Mouse (Mus musculus) kidney, embryonic 16.5 days (tissue): Measurements from ENCODE around the gene Eefsec. TPM values are rescaled to one million over a fixed set of nuclear protein-coding genes. Genes with fewer than 3 reads are reported as not detected.
A peak's percentile ranks its signal among the peaks of the same experiment; 100 is the strongest.

Experiments used
- ATAC-seq: fragments of 200-750 bp; cut with Nextera tagmentation; 2 replicates; pipeline ENCODE4 v1.8.0; 2017; ENCODE audit warnings: moderate TSS enrichment; ENCODE audit not compliant: low FRiP score, low TSS enrichment
- H3K27ac ChIP-seq: fragments of 300-500 bp; sonication (generic); 2 replicates; pipeline ENCODE4 v1.5.1; 2014; ENCODE audit warnings: low read length
- H3K27me3 ChIP-seq: fragments of 300-500 bp; sonication (generic); 2 replicates; pipeline ENCODE4 v1.6.1; 2014; ENCODE audit warnings: low read length, control low read depth, mixed read lengths; ENCODE audit not compliant: insufficient read depth
- H3K36me3 ChIP-seq: fragments of 300-500 bp; sonication (generic); 2 replicates; pipeline ENCODE4 v1.6.1; 2014; ENCODE audit warnings: low read length, control low read depth, mixed read lengths; ENCODE audit not compliant: insufficient read depth
- H3K4me1 ChIP-seq: fragments of 300-500 bp; sonication (generic); 2 replicates; pipeline ENCODE4 v1.6.1; 2014; ENCODE audit warnings: low read length, control low read depth, mixed read lengths; ENCODE audit not compliant: insufficient read depth
- H3K4me2 ChIP-seq: fragments of 300-500 bp; sonication (generic); replicated peaks from 2 replicates; pipeline ENCODE4 v1.6.1; 2014; ENCODE audit warnings: low read depth, low read length
- H3K4me3 ChIP-seq: fragments of 300-500 bp; sonication (generic); 2 replicates; pipeline ENCODE4 v1.5.1; 2014; ENCODE audit warnings: mild to moderate bottlenecking, low read length
- H3K9ac ChIP-seq: fragments of 300-500 bp; sonication (generic); replicated peaks from 2 replicates; pipeline ENCODE4 v1.6.1; 2014; ENCODE audit warnings: low read length
- H3K9me3 ChIP-seq: fragments of 300-500 bp; sonication (generic); 2 replicates; pipeline ENCODE4 v1.6.1; 2016; ENCODE audit warnings: low read length, control low read depth
- WGBS: fragments of 180-500 bp; shearing (Covaris S2); extraction: QIAGEN DNeasy Blood & Tissue Kit; methylation state at CpG from one replicate; pipeline ENCODE4 v1.1.7; 2014; 5-methylcytosine and 5-hydroxymethylcytosine counted together
- polyA plus RNA-seq: library from polyadenylated mRNA; unstranded; fragments of >200 nt; fragmentation: Nextera tagmentation; extraction: Ambion mirVana; gene quantifications from 2 replicates; pipeline ENCODE4 v1.2.1, GENCODE M21; 2015

Eefsec gene
- polyA plus RNA-seq, 1 experiment from 2014 or later: 36.8 TPM

GRCm38 (mm10) chr6:88251798-88252478 is 194.4 kb downstream of the Eefsec start:
- H3K4me3 ChIP-seq: no peak overlapping the region
- no peaks in the 10 kb centered on the region for H3K36me3 ChIP-seq
- no peak overlapping the region for H3K9ac ChIP-seq
- ATAC-seq: no peak
- H3K27ac ChIP-seq: no peak overlapping the region
- H3K4me1 ChIP-seq: no peaks in the 10 kb centered on the region
- no peaks in the 10 kb centered on the region for H3K27me3 ChIP-seq
- H3K9me3 ChIP-seq: no peaks in the 10 kb centered on the region
- WGBS: 87% methylated on average over 7 of the region's 7 CpGs
- no peak overlapping the region for H3K4me2 ChIP-seq

DNA sequence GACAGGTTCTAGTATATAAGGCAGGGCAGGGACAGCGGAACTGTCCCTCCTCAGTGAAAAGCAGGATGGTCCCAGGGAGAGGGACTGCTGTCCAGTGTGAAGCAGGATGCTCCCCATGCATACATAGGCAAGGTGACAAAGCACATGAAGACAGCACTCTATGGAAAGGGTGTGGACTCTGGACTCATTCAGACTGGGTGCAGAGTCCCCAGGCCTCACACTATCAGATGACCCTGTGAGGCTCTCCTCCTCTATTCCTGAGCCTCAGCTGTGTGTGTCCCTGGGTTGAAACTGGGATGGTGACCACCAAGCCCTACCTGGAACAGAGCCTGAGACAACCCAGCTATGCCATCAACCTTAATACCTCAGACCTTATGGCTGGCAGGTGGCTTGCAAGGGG is 194.9 kb downstream of the Eefsec start:
- no peak for ATAC-seq
- 100% methylated on average over 1 of the region's 1 CpGs for WGBS
- no peak overlapping the region for H3K4me3 ChIP-seq
- H3K9ac ChIP-seq: no peak overlapping the region
- no peak overlapping the region for H3K27ac ChIP-seq
- no peaks in the 10 kb centered on the region for H3K4me1 ChIP-seq
- H3K9me3 ChIP-seq: no peaks in the 10 kb centered on the region
- H3K36me3 ChIP-seq: no peaks in the 10 kb centered on the region
- no peaks in the 10 kb centered on the region for H3K27me3 ChIP-seq
- no peak overlapping the region for H3K4me2 ChIP-seq

DNA sequence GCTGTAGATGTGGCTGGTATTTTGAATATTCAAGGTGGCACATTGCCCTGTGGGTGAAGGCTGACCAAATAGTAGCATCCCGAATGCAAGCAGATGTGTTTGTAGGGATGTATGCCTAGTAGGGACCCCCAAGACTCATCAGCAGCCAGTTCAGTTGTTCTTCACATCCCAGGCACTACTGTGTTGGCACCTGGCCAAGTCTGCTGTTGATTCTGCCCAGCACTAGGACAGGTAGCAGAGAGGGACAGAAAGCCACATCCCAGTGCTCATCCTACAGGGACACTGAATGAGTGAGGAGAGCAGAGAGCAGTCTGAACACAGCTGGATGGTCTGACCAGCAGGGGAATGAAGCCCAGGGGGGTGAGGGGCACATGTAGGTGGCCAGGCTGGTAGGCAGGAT is 197.1 kb downstream of the Eefsec start:
- no peak overlapping the region for H3K9ac ChIP-seq
- no peak for ATAC-seq
- H3K36me3 ChIP-seq: no peaks in the 10 kb centered on the region
- H3K27me3 ChIP-seq: no peaks in the 10 kb centered on the region
- no peak overlapping the region for H3K4me3 ChIP-seq
- H3K4me2 ChIP-seq: no peak overlapping the region
- WGBS: 88% methylated on average over 1 of the region's 1 CpGs
- H3K27ac ChIP-seq: no peak overlapping the region
- H3K4me1 ChIP-seq: no peaks in the 10 kb centered on the region
- H3K9me3 ChIP-seq: no peaks in the 10 kb centered on the region

- no peak overlapping the region for H3K4me3 ChIP-seq
- no peaks in the 10 kb centered on the region for H3K36me3 ChIP-seq
- peak; percentile 84 for ATAC-seq
- no peak overlapping the region for H3K27ac ChIP-seq
- no peaks in the 10 kb centered on the region for H3K9me3 ChIP-seq
- H3K4me1 ChIP-seq: 0 out of 2 replicates have a peak, but pooled peaks cover 4% of the 10 kb centered on the region
- 2% methylated on average over 15 of the region's 15 CpGs for WGBS
- peak overlapping the region; percentile 19; the same call in 1 of the 2 replicates for H3K4me2 ChIP-seq
- peaks cover 5% of the 10 kb centered on the region; the same call in 1 of the 2 replicates for H3K27me3 ChIP-seq
- H3K9ac ChIP-seq: no peak overlapping the region
These were observed 203.7 kb downstream of the Eefsec start for GRCm38 (mm10) chr6:88242604-88243003.

- ATAC-seq: no peak
- WGBS: 21% methylated on average over 7 of the region's 7 CpGs
- no peaks in the 10 kb centered on the region for H3K36me3 ChIP-seq
- no peak overlapping the region for H3K4me3 ChIP-seq
- H3K4me2 ChIP-seq: 0 out of 2 replicates have a peak overlapping the region, but pooled peaks have one; percentile 27
- H3K27ac ChIP-seq: no peak overlapping the region
- peaks cover 22% of the 10 kb centered on the region for H3K27me3 ChIP-seq
- no peak overlapping the region for H3K9ac ChIP-seq
- H3K9me3 ChIP-seq: no peaks in the 10 kb centered on the region
- H3K4me1 ChIP-seq: peaks cover 15% of the 10 kb centered on the region
These were observed 209.8 kb downstream of the Eefsec start for GRCm38 (mm10) chr6:88236513-88236912.

DNA sequence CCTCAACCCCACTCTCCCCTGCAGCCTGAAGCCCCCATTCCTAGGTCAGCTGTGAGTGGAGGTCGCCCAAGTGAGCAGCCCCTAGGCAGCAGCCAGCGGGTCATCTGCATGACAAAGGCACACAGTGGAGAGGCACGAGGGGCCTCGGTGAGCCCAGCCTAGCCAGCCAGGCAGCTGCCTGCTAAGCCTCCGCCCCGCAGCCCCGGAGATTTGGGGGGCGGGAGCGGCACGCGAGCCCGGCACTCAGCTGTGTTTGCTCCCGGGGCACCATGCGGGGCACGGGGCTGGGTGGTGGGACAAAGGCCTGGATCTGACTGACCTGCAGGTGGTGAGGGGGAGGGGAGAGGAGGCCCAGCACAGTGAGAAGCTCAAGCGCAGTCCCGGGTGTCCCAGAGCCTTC is 210.4 kb downstream of the Eefsec start:
- peaks cover 22% of the 10 kb centered on the region for H3K27me3 ChIP-seq
- H3K4me2 ChIP-seq: peak overlapping the region; percentile 27; the same call in 1 of the 2 replicates
- H3K4me3 ChIP-seq: no peak overlapping the region
- peaks cover 15% of the 10 kb centered on the region for H3K4me1 ChIP-seq
- H3K9me3 ChIP-seq: no peaks in the 10 kb centered on the region
- WGBS: 6% methylated on average over 17 of the region's 17 CpGs
- no peak overlapping the region for H3K27ac ChIP-seq
- H3K9ac ChIP-seq: peak overlapping the region; percentile 51
- no peaks in the 10 kb centered on the region for H3K36me3 ChIP-seq
- 0 out of 2 replicates have a peak, but pooled peaks have one; percentile 5 for ATAC-seq

GRCm38 (mm10) chr6:88235461-88235860 is 210.9 kb downstream of the Eefsec start:
- Histone ChIP-seq H3K4me2 (no peak overlapping the region), H3K36me3 (no peaks in the 10 kb centered on the region), H3K9ac (peak overlapping the region; percentile 51; the same call in 1 of the 2 replicates), H3K4me1 (peaks cover 15% of the 10 kb centered on the region), H3K27ac (no peak overlapping the region), H3K9me3 (no peaks in the 10 kb centered on the region), H3K27me3 (peaks cover 19% of the 10 kb centered on the region), H3K4me3 (no peak overlapping the region)
- 26% methylated on average over 8 of the region's 8 CpGs for WGBS
- no peak for ATAC-seq

DNA sequence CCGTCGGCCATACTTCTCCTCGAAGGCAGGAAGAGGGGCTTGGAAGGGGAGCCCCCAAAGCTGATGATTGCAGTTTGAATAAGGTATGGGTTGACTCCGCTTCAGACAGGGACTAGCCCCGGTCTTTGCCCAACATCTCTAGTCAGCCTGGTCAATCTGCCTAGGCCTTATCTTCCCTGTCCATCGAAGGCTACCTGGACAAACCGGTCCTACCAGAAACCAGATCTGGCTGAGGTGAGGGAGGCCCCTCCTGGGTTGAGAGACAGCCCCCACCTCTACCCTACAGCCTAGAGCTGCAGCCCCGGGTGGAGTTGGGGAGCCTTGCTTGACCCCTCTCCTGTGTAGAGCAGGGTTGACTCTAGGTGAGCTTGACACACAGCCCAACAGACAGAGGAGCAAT is 212.3 kb downstream of the Eefsec start:
- peak overlapping the region; percentile 54 for H3K27ac ChIP-seq
- no peak overlapping the region for H3K9ac ChIP-seq
- H3K4me1 ChIP-seq: peaks cover 21% of the 10 kb centered on the region
- H3K4me3 ChIP-seq: no peak overlapping the region
- ATAC-seq: peak; percentile 64
- no peaks in the 10 kb centered on the region for H3K9me3 ChIP-seq
- H3K27me3 ChIP-seq: peaks cover 17% of the 10 kb centered on the region
- 71% methylated on average over 8 of the region's 8 CpGs for WGBS
- H3K4me2 ChIP-seq: no peak overlapping the region
- no peaks in the 10 kb centered on the region for H3K36me3 ChIP-seq

DNA sequence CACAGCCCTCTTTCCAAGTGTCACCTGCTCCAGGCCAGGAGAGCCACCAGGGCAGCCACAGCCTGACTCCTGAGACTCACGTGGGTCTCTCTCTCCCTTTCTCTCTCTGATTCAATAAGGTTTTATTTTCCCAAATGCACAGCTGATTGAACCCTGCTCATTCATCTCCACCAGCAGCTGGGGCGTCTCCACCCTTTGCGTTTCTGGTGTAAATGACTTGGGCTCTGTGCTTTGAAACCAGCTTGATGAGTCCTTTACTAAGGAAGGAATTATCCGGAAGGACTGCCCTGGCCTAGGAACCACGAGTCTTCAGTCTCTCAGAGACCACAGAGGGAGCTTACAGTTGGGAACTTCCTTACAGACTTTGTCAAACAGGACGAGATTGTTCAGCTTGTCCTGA is 214.1 kb downstream of the Eefsec start:
- H3K4me1 ChIP-seq: peaks cover 26% of the 10 kb centered on the region
- WGBS: 56% methylated on average over 6 of the region's 6 CpGs
- H3K4me2 ChIP-seq: no peak overlapping the region
- no peak overlapping the region for H3K9ac ChIP-seq
- peaks cover 17% of the 10 kb centered on the region for H3K27me3 ChIP-seq
- H3K27ac ChIP-seq: no peak overlapping the region
- H3K4me3 ChIP-seq: no peak overlapping the region
- H3K9me3 ChIP-seq: no peaks in the 10 kb centered on the region
- ATAC-seq: no peak
- no peaks in the 10 kb centered on the region for H3K36me3 ChIP-seq

GRCm38 (mm10) chr6:88231821-88232220 is 214.5 kb downstream of the Eefsec start:
- Histone ChIP-seq H3K36me3 (no peaks in the 10 kb centered on the region), H3K4me2 (no peak overlapping the region), H3K4me3 (no peak overlapping the region), H3K4me1 (peaks cover 27% of the 10 kb centered on the region), H3K27me3 (peaks cover 17% of the 10 kb centered on the region), H3K27ac (no peak overlapping the region), H3K9ac (no peak overlapping the region), H3K9me3 (no peaks in the 10 kb centered on the region)
- no peak for ATAC-seq
- WGBS: 57% methylated on average over 7 of the region's 7 CpGs
